Mouse (Mus musculus) cerebellum, postnatal 14 days (tissue): ENCODE data around the gene Olfr452.

Experiments used
- DNase-seq, 2 experiments: peaks; one replicate each; pipeline ENCODE4 v3.0.0; 2021; ENCODE audit warnings: mixed read lengths in 2 of 2

Olfr452 gene

DNA sequence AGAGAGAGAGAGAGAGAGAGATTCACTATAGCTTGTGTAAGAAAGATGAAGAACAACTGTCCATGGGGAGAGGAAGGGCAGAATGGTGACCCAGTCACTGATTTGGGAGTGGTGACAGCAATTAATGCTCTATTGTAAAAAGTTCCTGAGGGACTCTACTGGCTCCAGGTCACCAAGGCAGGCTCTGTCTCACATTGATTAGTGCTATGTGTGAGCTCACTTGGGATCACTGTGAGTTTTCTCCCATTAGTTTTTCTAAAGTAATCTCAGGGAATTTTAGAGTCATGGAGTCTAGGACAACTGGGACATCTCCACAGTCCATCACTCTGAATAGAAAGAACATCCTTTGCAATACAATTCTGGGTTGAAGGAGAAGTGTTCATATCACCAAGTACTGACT lies at the start of gene Olfr452:
Olfr452 (plus strand) TSS at position 301 of the 400 bp plus-strand sequence.
- DNase-seq, result no peak

DNA sequence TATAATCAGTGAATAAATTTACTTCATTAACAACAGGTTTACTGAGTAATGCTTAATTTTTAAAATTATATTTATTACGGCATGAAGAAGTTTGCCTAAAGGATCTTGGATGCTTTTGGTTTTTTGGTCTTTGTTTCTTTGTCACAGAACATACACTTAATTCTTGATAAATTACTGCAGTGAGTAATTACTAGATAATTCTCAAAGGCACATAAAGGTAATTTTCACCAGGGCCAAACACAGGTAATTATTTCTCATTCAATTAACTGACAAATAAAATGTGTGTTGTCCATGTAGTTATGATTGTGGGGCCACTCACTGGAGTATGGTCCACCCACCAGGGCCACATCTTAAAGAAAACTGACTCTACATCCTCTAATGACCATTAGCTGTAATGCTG lies 45.8 kb upstream of the Olfr452 start, which contains the start of gene Olfr453:
Olfr453 (plus strand) TSS at position 301 of the 400 bp plus-strand sequence.
- DNase-seq, result no peak

DNA sequence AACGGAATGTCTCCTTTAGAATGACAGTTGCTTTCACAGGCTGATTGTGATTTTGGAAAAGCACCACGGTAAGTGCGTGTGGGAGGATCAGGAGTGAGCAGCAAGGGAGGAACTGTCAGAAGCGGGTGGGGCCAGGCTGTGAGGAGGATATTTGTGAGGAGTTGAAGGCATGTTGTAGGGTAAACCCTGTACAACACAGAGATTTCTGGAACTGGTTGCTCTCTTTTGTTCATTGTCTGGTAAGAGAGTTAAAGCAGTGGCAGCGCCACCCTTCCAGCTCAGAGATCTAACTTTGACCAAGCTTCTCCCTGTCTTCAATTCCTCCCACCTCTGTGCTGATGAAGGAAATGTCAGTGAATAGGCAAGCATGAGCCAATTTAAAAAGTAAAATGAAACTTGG lies 42.6 kb upstream of the Olfr452 start:
- no peak for DNase-seq

DNA sequence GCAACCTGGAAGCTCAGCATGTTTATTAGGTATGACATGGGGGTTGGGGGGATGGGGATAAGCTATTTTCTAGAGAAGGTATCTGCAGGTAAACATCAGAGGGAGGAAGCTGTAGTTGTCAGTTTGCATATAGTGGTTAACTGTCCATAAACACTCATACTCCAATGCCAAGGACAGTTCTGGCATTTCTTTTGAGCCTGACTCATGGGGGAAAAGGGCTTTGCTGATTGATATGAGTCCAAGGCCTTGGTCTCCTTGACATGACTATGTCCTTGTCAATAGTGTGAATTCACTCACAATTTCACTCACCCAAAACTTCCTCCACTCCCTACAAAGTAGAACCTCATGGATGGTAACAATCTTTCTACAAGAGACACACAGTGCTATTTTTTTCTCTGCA lies 37.0 kb upstream of the Olfr452 start:
- no peak for DNase-seq

DNA sequence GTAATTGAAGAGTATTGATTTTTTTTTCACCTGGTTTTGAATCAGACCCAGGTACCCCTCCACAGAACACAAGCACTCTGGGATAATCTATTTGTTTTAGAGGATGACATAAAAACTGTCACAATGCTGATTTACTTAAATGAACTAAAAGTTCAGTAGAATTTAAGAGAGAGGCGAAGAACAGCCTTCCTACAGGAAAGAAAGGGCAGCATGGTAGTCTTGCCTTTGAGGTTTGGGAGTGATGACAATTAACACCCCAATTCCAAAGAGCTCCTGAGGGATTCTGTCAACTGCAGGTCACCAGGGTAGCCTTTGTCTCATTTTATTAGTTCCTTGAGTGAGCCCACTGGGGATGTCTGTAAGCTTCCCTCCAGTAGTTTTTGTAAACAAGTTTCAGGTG lies 28.8 kb upstream of the Olfr452 start, which contains the start of gene Olfr38:
Olfr38 (plus strand) TSS at position 301 of the 400 bp plus-strand sequence.
- DNase-seq, result no peak

DNA sequence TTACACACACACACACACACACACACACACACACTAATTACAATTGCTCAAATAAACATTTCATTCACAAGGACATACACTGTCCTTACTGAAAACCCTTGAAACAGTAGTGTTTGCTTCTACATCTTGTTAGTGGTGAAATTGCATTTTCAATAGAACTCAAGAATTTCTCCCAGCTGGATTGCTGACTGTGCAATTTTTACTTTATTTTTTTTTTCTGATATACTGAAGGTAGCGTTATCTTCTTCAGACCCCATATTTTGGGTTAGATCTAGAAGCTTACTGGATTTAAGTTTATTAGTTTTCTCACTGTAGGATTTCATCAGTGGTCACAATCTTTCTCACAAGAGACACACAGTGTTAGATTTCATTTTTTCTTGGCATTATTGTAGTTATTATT lies 7.8 kb upstream of the Olfr452 start:
- no peak for DNase-seq

DNA sequence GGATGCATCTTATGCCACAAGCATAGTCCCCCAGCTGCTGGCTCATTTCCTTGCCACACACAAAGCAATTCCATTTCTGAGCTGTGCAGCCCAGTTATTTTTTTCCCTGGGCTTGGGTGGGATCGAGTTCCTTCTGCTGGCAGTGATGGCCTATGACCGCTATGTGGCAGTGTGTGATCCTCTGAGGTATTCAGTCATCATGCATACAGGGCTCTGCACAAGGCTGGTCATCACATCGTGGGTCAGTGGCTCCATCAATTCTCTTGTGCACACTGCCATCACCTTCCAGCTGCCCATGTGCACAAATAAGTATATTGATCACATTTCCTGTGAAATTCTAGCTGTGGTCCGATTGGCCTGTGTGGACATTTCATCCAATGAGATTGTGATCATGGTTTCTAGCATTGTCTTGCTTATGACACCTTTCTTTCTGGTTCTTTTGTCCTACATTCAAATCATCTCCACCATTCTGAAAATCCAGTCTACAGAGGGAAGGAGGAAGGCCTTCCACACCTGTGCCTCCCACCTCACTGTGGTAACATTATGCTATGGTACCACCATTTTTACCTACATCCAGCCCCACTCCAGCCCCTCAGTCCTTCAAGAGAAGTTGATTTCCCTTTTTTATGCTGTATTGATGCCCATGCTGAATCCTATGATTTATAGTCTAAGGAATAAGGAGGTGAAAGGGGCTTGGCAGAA lies 5.5 kb downstream of the Olfr452 start:
- peak in 1 of 2 experiments; percentile 2 for DNase-seq

DNA sequence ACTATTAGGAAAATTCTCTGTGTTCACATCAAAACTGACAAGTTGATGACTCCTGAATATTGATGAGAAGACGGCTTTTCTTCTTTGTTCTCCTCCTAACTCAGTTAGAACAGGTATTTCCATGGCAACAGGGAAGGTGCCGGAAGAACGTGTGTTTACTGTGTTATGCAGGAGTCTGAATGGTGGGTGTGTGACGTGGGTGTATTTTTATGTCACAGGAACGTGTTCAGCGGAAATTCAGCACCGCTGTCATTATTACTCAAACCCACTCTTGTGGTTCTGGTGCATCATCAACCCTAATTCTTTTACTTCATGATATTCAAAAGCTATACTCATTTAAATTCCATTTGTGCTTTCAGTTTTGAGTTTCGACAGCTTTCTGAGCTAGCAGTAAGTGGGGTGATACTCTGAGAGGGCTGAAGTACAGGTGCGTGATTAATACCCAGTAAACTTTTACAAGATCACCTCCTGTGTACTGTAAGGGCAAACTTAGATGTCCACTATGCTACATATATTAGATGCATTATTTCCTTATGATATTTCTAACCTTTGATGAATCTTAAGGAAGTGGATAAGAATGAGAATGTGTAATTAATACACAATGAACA lies 6.2 kb downstream of the Olfr452 start:
- DNase-seq, result no peak

DNA sequence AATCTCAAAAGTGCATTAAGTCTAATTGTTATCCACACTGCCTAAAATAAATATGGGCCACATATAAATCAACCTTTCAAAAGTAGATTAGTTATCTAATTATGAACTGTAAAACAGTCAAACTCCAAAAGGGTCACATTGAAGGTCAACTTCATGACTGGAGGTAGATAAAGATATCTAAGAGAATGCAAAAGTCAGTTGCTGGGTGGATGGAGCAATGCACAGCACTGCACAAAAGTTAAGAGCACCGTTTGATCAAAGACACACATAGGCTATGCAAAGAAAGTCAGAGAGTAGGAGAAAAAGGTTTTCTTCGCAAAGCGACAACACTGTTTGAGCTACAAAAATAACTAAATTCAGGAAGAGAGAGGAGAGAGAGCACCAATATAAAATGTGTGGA lies 10.1 kb downstream of the Olfr452 start:
- no peak for DNase-seq

DNA sequence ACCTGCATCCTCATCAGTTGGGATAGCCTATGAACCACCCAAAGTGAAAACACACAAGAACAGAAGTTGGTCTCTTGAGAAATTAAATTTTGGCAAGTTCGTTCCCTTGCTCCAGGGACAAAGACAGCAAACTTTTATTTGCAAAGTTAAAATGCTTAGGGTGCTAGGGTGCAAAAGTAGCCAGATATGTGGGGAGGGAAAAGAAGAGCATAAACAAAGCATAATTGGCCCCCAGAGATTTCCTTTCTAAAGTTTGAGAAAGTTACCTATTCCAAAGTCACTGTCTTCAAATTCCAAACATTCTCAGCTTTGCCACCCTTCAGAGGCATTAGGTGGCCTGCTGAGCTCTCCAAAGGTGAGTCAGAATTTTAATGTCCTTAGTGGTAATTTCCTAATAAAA lies 26.7 kb downstream of the Olfr452 start, which contains the start of gene Olfr450:
Olfr450 (plus strand) TSS at position 301 of the 400 bp plus-strand sequence.
- no peak for DNase-seq

DNA sequence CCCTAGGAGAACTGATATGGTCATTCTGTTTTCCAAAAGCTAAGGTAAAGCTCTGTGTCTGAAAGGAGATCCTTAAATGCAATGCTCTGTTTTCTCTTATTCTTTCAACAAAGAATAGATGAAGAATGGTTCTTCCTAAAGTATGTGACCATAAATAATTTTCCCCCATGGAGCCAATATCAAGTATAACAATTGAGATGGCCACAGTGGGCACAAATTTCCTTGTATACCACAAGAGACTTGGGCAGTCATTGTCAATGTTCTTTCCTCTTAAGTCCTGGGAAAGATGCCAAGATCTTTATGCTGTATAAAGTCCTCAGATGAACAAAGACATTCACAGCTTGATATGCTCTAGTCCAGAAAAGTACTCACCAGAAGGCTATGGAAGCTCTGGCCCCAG lies 49.2 kb downstream of the Olfr452 start, which contains the start of gene Olfr449:
Olfr449 (plus strand) TSS at position 301 of the 400 bp plus-strand sequence.
- no peak for DNase-seq
